Mouse (Mus musculus) CH12.LX (cell line): ENCODE data around the gene Pxt1. TPM values are rescaled to one million over a fixed set of nuclear protein-coding genes. Genes with fewer than 3 reads are reported as not detected.

Experiments used
- DNase-seq: peaks from one replicate; pipeline ENCODE4 v3.0.0-alpha.2; 2013; ENCODE audit errors: extremely low read depth
- H3K27ac ChIP-seq: 2 replicates; pipeline ENCODE4 v1.5.1; 2012; ENCODE audit warnings: low read depth, mild to moderate bottlenecking, control low read depth, moderate library complexity; ENCODE audit not compliant: insufficient read depth
- H3K27me3 ChIP-seq: replicated peaks from 2 replicates; pipeline ENCODE3; 2012; ENCODE audit warnings: inconsistent platforms
- H3K36me3 ChIP-seq, 2 experiments: replicated peaks in 1 of 2; 2 replicates each; pipeline versions ENCODE3 to v1.6.1; 2012; ENCODE audit warnings: inconsistent platforms in 1 of 2, low read length in 1 of 2, mild to moderate bottlenecking in 1 of 2, mixed read lengths in 1 of 2, moderate library complexity in 1 of 2; ENCODE audit not compliant: control insufficient read depth in 1 of 2, insufficient read depth in 1 of 2
- H3K4me1 ChIP-seq, 2 experiments: 2 replicates each; pipeline ENCODE4 v1.6.1; 2012; ENCODE audit warnings: inconsistent platforms in 1 of 2, moderate library complexity in 1 of 2; ENCODE audit not compliant: insufficient read depth in 2 of 2, control insufficient read depth in 1 of 2
- H3K4me2 ChIP-seq: 2 replicates; pipeline ENCODE4 v1.6.1; 2012; ENCODE audit warnings: low read depth, mild to moderate bottlenecking, control low read depth; ENCODE audit not compliant: poor library complexity, insufficient read depth, severe bottlenecking
- H3K4me3 ChIP-seq, 3 experiments: fragments of 150-350 bp in 1 of 3; sonication (generic) in 1 of 3; replicated peaks in 1 of 3; 2 replicates each; pipeline versions ENCODE3 to v1.5.1; 2011 to 2012; ENCODE audit warnings: low read depth in 2 of 3, low read length in 2 of 3, mild to moderate bottlenecking in 2 of 3, moderate library complexity in 2 of 3, control low read depth in 1 of 3, improper control_type of control experiment in 1 of 3, inconsistent platforms in 1 of 3, mixed read lengths in 1 of 3; ENCODE audit not compliant: poor library complexity in 1 of 3
- H3K79me2 ChIP-seq: replicated peaks from 2 replicates; pipeline ENCODE4 v1.6.1; 2012; ENCODE audit warnings: mild to moderate bottlenecking, moderate library complexity; ENCODE audit not compliant: control insufficient read depth, poor library complexity, insufficient read depth, severe bottlenecking; ENCODE audit errors: extremely low read depth
- H3K9ac ChIP-seq: 2 replicates; pipeline ENCODE4 v1.6.1; 2012; ENCODE audit warnings: low read depth, mild to moderate bottlenecking, control low read depth, moderate library complexity; ENCODE audit not compliant: insufficient read depth
- H3K9me3 ChIP-seq: replicated peaks from 2 replicates; pipeline ENCODE3; 2012; ENCODE audit warnings: low read length, inconsistent platforms, mixed read lengths
- BHLHE40 ChIP-seq: IDR thresholded peaks from 2 replicates; pipeline ENCODE4 v1.6.1; 2011; ENCODE audit warnings: mild to moderate bottlenecking, low read depth, low read length, improper control_type of control experiment
- CHD1 ChIP-seq: IDR thresholded peaks from 2 replicates; pipeline ENCODE4 v1.6.1; 2012; ENCODE audit warnings: low read depth, low read length, improper control_type of control experiment, inconsistent platforms
- E2F4 ChIP-seq: IDR thresholded peaks from 2 replicates; pipeline ENCODE4 v1.6.1; 2011; ENCODE audit warnings: low read depth, low read length, improper control_type of control experiment; ENCODE audit not compliant: insufficient replicate concordance
- EP300 ChIP-seq: IDR thresholded peaks from 2 replicates; pipeline ENCODE4 v1.6.1; 2011; ENCODE audit warnings: low read length, improper control_type of control experiment
- ETS1 ChIP-seq: conservative IDR thresholded peaks from 2 replicates; pipeline ENCODE4 v1.6.1; 2012; ENCODE audit warnings: low read depth, mild to moderate bottlenecking, inconsistent platforms, low read length, improper control_type of control experiment, moderate library complexity
- IRF4 ChIP-seq: IDR thresholded peaks from 2 replicates; pipeline ENCODE4 v1.6.1; 2014; ENCODE audit warnings: low read depth, mild to moderate bottlenecking, inconsistent platforms, low read length, improper control_type of control experiment
- JUND ChIP-seq: conservative IDR thresholded peaks from 2 replicates; pipeline ENCODE4 v1.6.1; 2011; ENCODE audit warnings: low read depth, low read length, improper control_type of control experiment
- MAFK ChIP-seq: IDR thresholded peaks from 2 replicates; pipeline ENCODE4 v1.6.1; 2011; ENCODE audit warnings: low read length, improper control_type of control experiment; ENCODE audit not compliant: insufficient replicate concordance
- MAX ChIP-seq: IDR thresholded peaks from 2 replicates; pipeline ENCODE4 v1.6.1; 2011; ENCODE audit warnings: low read length, improper control_type of control experiment
- MXI1 ChIP-seq: IDR thresholded peaks from 2 replicates; pipeline ENCODE4 v1.6.1; 2011; ENCODE audit warnings: mild to moderate bottlenecking, low read depth, low read length, improper control_type of control experiment
- MYC ChIP-seq: IDR thresholded peaks from 2 replicates; pipeline ENCODE4 v1.6.1; 2011; ENCODE audit warnings: low read depth, mild to moderate bottlenecking, improper control_type of control experiment, low read length
- NRF1 ChIP-seq: IDR thresholded peaks from 2 replicates; pipeline ENCODE4 v1.6.1; 2014; ENCODE audit warnings: low read depth, mild to moderate bottlenecking, inconsistent platforms, low read length, improper control_type of control experiment, moderate library complexity
- PAX5 ChIP-seq: IDR thresholded peaks from 2 replicates; pipeline ENCODE4 v1.6.1; 2012; ENCODE audit warnings: low read length, inconsistent platforms, mixed read lengths
- POLR2A ChIP-seq: IDR thresholded peaks from 2 replicates; pipeline ENCODE4 v1.6.1; 2011; ENCODE audit warnings: low read depth, mild to moderate bottlenecking, improper control_type of control experiment, low read length
- POLR2AphosphoS2 ChIP-seq: IDR thresholded peaks from 2 replicates; pipeline ENCODE4 v1.6.1; 2011; ENCODE audit warnings: low read depth, low read length, improper control_type of control experiment
- RAD21 ChIP-seq: IDR thresholded peaks from 2 replicates; pipeline ENCODE4 v1.6.1; 2011; ENCODE audit warnings: low read depth, mild to moderate bottlenecking, low read length, improper control_type of control experiment, moderate library complexity
- RCOR1 ChIP-seq: conservative IDR thresholded peaks from 2 replicates; pipeline ENCODE4 v1.6.1; 2012; ENCODE audit warnings: low read depth, mild to moderate bottlenecking, inconsistent platforms, low read length, improper control_type of control experiment
- SIN3A ChIP-seq: IDR thresholded peaks from 2 replicates; pipeline ENCODE4 v1.6.1; 2012; ENCODE audit warnings: low read length, improper control_type of control experiment, inconsistent platforms
- SMC3 ChIP-seq: IDR thresholded peaks from 2 replicates; pipeline ENCODE4 v1.6.1; 2011; ENCODE audit warnings: low read depth, low read length, improper control_type of control experiment
- TCF12 ChIP-seq: IDR thresholded peaks from 2 replicates; pipeline ENCODE4 v1.6.1; 2014; ENCODE audit warnings: low read depth, mild to moderate bottlenecking, inconsistent platforms, low read length, improper control_type of control experiment
- UBTF ChIP-seq: IDR thresholded peaks from 2 replicates; pipeline ENCODE4 v1.6.1; 2012; ENCODE audit warnings: low read depth, mild to moderate bottlenecking, inconsistent platforms, low read length, improper control_type of control experiment, moderate library complexity
- ZC3H11A ChIP-seq: IDR thresholded peaks from 2 replicates; pipeline ENCODE4 v1.6.1; 2012; ENCODE audit warnings: low read depth, mild to moderate bottlenecking, inconsistent platforms, low read length, improper control_type of control experiment
- ZNF384 ChIP-seq: IDR thresholded peaks from 2 replicates; pipeline ENCODE4 v1.6.1; 2012; ENCODE audit warnings: low read depth, low read length, improper control_type of control experiment, inconsistent platforms
- dilution Hi-C: fragments of 300-500 bp; cut with MboI; formaldehyde crosslinking; loops from 2 replicates; pipeline ENCODE4 v1.14.3; 2020; ENCODE audit warnings: low sequenced_read_pairs; ENCODE audit not compliant: extremely low pct_unique_long_range_greater_than_20kb, extremely low pct_ligation_motif_present
- in situ Hi-C: fragments of 300-500 bp; cut with MboI; formaldehyde crosslinking; loops from 3 replicates; pipeline ENCODE4 v1.14.3; 2019; ENCODE audit warnings: low sequenced_read_pairs, low pct_ligation_motif_present, low pct_unique_long_range_greater_than_20kb, mixed read lengths
- polyA plus RNA-seq: library from polyadenylated mRNA; unstranded; fragments of >175 nt; gene quantifications from 2 replicates; pipeline ENCODE4 v1.2.1, GENCODE M21; 2012; ENCODE audit warnings: low read depth; ENCODE audit not compliant: insufficient read length
- total RNA-seq, 2 experiments: library from RNA; depleted of rRNA; stranded (reverse); fragments of 300-350 nt in 1 of 2; fragments of >200 nt in 1 of 2; gene quantifications; 2 replicates each; pipeline ENCODE4 v1.2.3; 2012 to 2014

The Pxt1 gene
- total and polyA plus RNA-seq, 3 experiments = not detected

GRCm38 (mm10) chr17:28961596-28961995, 18.0 kb upstream of the Pxt1 start:
- Histone ChIP-seq H3K4me2 (no peak overlapping the region), H3K4me3 (no peak overlapping the region), H3K79me2 (peaks cover 31% of the 10 kb centered on the region), H3K9ac (no peak overlapping the region), H3K27me3 (no peaks in the 10 kb centered on the region)
- dilution Hi-C loops (no loop called here), in situ Hi-C loops (no loop called here)
- DNase-seq = no peak
- TF ChIP-seq POLR2A (no peak), MAX (no peak), NRF1 (no peak), RCOR1 (no peak), SIN3A (no peak), CHD1 (no peak), BHLHE40 (no peak), TCF12 (no peak), JUND (no peak), ZC3H11A (no peak), UBTF (no peak)
- TF ChIP-seq, all 38 proteins: peak for 0
- H3K36me3 ChIP-seq = peaks cover 55 to 90% of the 10 kb centered on the region in 2 experiments
- no peak overlapping the region for H3K27ac ChIP-seq
- H3K9me3 ChIP-seq = no peaks in the 10 kb centered on the region
- peaks cover 4 to 77% of the 10 kb centered on the region in 2 experiments; a peak in 3 of 4 replicates for H3K4me1 ChIP-seq

- H3K27ac ChIP-seq = no peak overlapping the region
- no peak overlapping the region for H3K4me2 ChIP-seq
- DNase-seq = no peak
- H3K79me2 ChIP-seq = peaks cover 41% of the 10 kb centered on the region
- dilution Hi-C loops = no loop called here
- H3K9ac ChIP-seq = no peak overlapping the region
- H3K4me3 ChIP-seq = no peak overlapping the region
- H3K9me3 ChIP-seq = peaks cover 6% of the 10 kb centered on the region
- no peaks in the 10 kb centered on the region for H3K27me3 ChIP-seq
- in situ Hi-C loops = no loop called here
- H3K36me3 ChIP-seq = peaks cover 50 to 93% of the 10 kb centered on the region in 2 experiments
- TF ChIP-seq EP300 (no peak), MAFK (no peak), SMC3 (peak; percentile 3; the same call in 1 of the 2 replicates)
- peaks cover 0 to 67% of the 10 kb centered on the region in 2 experiments; a peak in 2 of 4 replicates for H3K4me1 ChIP-seq
These were observed 17.0 kb upstream of the Pxt1 start for GRCm38 (mm10) chr17:28960597-28960996.

GRCm38 (mm10) chr17:28954416-28954815, 10.8 kb upstream of the Pxt1 start:
- Histone ChIP-seq H3K4me2 (peak overlapping the region; percentile 92; the same call in 1 of the 2 replicates), H3K4me3 (no peak overlapping the region), H3K79me2 (peaks cover 58% of the 10 kb centered on the region), H3K4me1 (peaks cover 15 to 49% of the 10 kb centered on the region in 2 experiments), H3K9me3 (peaks cover 9% of the 10 kb centered on the region), H3K36me3 (peaks cover 8 to 40% of the 10 kb centered on the region in 2 experiments), H3K27ac (no peak overlapping the region), H3K27me3 (no peaks in the 10 kb centered on the region), H3K9ac (no peak overlapping the region)
- in situ Hi-C loops (no loop called here), dilution Hi-C loops (no loop called here)
- TF ChIP-seq ETS1 = no peak
- no peak for TF ChIP-seq UBTF
- no peak for TF ChIP-seq RCOR1
- TF ChIP-seq MYC = no peak
- TF ChIP-seq E2F4 = no peak
- TF ChIP-seq RAD21 = no peak
- no peak for TF ChIP-seq BHLHE40
- TF ChIP-seq MAFK = no peak
- TF ChIP-seq POLR2AphosphoS2 = no peak
- no peak for TF ChIP-seq IRF4
- no peak for TF ChIP-seq POLR2A
- TF ChIP-seq MAX = no peak
- TF ChIP-seq ZC3H11A = no peak
- no peak for TF ChIP-seq PAX5
- no peak for TF ChIP-seq ZNF384
- no peak for TF ChIP-seq MXI1
- no peak for DNase-seq
